Mouse (Mus musculus) limb, embryonic 13.5 days (tissue): ENCODE measurements at regions not wholly inside any gene's neighbourhood (a gene's known extent, or its start where the extent isn't known, plus 50 kb on each side); places are given as distances from the start of the nearest gene placed in this dataset.

ENCODE experiments used
- ATAC-seq: fragments of 200-750 bp; cut with Nextera tagmentation; 2 replicates; pipeline ENCODE4 v1.8.0; 2017; ENCODE audit warnings: low read depth, moderate number of reproducible peaks, moderate TSS enrichment; ENCODE audit not compliant: low FRiP score
- H3K27ac ChIP-seq: fragments of 300-500 bp; sonication (generic); 2 replicates; pipeline ENCODE4 v1.5.1; 2015; ENCODE audit warnings: inconsistent platforms, mild to moderate bottlenecking, moderate library complexity
- H3K27me3 ChIP-seq: fragments of 300-500 bp; sonication (generic); 2 replicates; pipeline ENCODE4 v1.6.1; 2015; ENCODE audit warnings: mild to moderate bottlenecking, inconsistent platforms
- H3K36me3 ChIP-seq: fragments of 300-500 bp; sonication (generic); 2 replicates; pipeline ENCODE4 v1.6.1; 2015; ENCODE audit warnings: inconsistent platforms, mild to moderate bottlenecking, moderate library complexity
- H3K4me1 ChIP-seq: fragments of 300-500 bp; sonication (generic); 2 replicates; pipeline ENCODE4 v1.6.1; 2015; ENCODE audit warnings: inconsistent platforms
- H3K4me2 ChIP-seq: fragments of 300-500 bp; sonication (generic); replicated peaks from 2 replicates; pipeline ENCODE4 v1.6.1; 2015; ENCODE audit warnings: inconsistent platforms, mild to moderate bottlenecking, moderate library complexity
- H3K4me3 ChIP-seq: fragments of 300-500 bp; sonication (generic); 2 replicates; pipeline ENCODE4 v1.5.1; 2015; ENCODE audit warnings: moderate library complexity, mild to moderate bottlenecking, inconsistent platforms
- H3K9ac ChIP-seq: fragments of 300-500 bp; sonication (generic); 2 replicates; pipeline ENCODE4 v1.6.1; 2015; ENCODE audit warnings: mild to moderate bottlenecking, inconsistent platforms
- H3K9me3 ChIP-seq: fragments of 300-500 bp; sonication (generic); 2 replicates; pipeline ENCODE4 v1.6.1; 2016; ENCODE audit warnings: inconsistent platforms
- WGBS: fragments of 180-500 bp; shearing (Covaris S2); methylation state at CpG from one replicate; pipeline ENCODE4 v1.1.7; 2015; 5-methylcytosine and 5-hydroxymethylcytosine counted together

DNA sequence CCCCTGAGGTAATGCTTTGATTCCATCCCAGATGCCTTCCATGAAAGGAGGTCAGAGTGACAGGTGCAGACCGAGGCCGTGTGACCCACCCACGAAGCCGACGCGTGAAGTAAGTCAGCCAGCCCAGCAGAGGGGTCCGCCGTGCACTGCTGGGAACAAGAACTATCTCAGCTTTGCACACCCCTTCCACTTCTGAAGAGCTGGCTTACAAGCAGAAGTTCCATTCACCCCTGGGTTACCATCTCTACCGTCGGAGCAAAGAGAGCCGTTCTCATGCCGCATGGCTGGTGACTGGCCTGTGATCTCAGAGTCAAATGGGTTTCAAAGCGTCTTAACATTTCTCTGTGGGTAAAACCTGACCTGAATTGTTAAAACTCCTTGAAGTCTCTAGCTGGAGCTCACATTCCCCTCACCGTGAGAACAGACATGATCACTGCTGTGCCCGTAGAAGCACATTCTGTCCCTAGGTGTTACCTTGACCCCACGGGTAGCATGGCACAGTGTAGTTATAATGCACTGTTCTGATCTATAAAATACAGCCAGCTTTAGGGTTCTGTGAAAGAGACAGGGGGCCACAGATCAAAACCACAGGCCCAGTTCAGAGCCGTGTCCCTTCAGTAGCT, 364.1 kb upstream of the 3110018I06Rik start:
- no peak for ATAC-seq
- no peaks in the 10 kb centered on the region for H3K27me3 ChIP-seq
- no peak overlapping the region for H3K4me3 ChIP-seq
- no peak overlapping the region for H3K4me2 ChIP-seq
- H3K9ac ChIP-seq: no peak overlapping the region
- H3K27ac ChIP-seq: no peak overlapping the region
- no peaks in the 10 kb centered on the region for H3K36me3 ChIP-seq
- H3K4me1 ChIP-seq: peaks cover 16% of the 10 kb centered on the region
- WGBS: 79% methylated on average over 17 of the region's 17 CpGs
- no peaks in the 10 kb centered on the region for H3K9me3 ChIP-seq

GRCm38 (mm10) chr12:107125201-107125600, 363.2 kb upstream of the 3110018I06Rik start:
- H3K36me3 ChIP-seq: no peaks in the 10 kb centered on the region
- 43% methylated on average over 7 of the region's 7 CpGs for WGBS
- H3K4me2 ChIP-seq: no peak overlapping the region
- no peak overlapping the region for H3K27ac ChIP-seq
- H3K9me3 ChIP-seq: no peaks in the 10 kb centered on the region
- H3K4me3 ChIP-seq: no peak overlapping the region
- peaks cover 16% of the 10 kb centered on the region for H3K4me1 ChIP-seq
- no peak for ATAC-seq
- H3K27me3 ChIP-seq: no peaks in the 10 kb centered on the region
- H3K9ac ChIP-seq: no peak overlapping the region

DNA sequence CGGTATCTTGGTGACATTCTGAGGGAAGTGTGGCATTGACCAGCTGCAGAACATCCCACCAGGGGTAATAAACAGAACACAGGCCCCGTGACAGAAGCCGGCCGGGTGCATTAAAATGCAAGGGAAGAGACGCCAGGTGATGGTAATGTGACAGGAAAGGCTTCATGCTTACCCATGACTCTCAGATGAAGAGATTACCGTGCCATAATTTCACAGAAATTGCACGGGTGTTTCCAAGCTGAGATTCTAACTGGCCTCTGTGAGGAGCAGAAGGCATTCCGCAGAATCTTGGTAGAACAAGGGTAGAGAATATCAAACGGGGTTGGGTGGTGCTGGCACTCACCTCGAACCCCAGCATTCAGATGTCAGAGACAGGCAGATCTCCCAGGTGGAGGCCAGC, 362.4 kb upstream of the 3110018I06Rik start:
- Histone ChIP-seq H3K4me1 (peaks cover 16% of the 10 kb centered on the region), H3K36me3 (no peaks in the 10 kb centered on the region), H3K4me3 (no peak overlapping the region), H3K27ac (no peak overlapping the region), H3K27me3 (no peaks in the 10 kb centered on the region), H3K9me3 (no peaks in the 10 kb centered on the region), H3K9ac (no peak overlapping the region), H3K4me2 (no peak overlapping the region)
- no peak for ATAC-seq
- 65% methylated on average over 10 of the region's 10 CpGs for WGBS

DNA sequence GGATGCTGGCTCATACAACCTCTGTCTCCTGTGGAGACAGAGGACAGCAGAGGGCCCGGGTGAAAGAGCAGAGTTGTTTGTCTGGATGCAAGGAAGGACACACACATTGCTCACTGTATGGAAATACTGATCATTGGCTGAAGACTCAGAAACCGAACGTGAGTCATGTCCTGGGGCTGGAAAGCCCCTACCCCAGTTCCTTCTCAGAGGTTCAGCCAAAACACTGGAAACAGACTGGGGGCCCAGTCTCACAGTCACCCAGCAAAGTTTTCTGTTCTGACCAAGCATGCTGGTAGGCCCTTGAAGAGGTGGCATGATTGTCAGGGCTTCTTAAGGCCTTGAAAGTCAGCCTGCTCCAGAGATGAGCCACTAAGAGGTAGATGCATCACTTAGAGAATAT, 360.8 kb upstream of the 3110018I06Rik start:
- H3K27ac ChIP-seq: no peak overlapping the region
- no peak overlapping the region for H3K4me3 ChIP-seq
- peaks cover 11% of the 10 kb centered on the region for H3K4me1 ChIP-seq
- no peaks in the 10 kb centered on the region for H3K36me3 ChIP-seq
- H3K27me3 ChIP-seq: no peaks in the 10 kb centered on the region
- H3K9me3 ChIP-seq: no peaks in the 10 kb centered on the region
- H3K4me2 ChIP-seq: no peak overlapping the region
- no peak overlapping the region for H3K9ac ChIP-seq
- no peak for ATAC-seq
- WGBS: 80% methylated on average over 3 of the region's 3 CpGs

DNA sequence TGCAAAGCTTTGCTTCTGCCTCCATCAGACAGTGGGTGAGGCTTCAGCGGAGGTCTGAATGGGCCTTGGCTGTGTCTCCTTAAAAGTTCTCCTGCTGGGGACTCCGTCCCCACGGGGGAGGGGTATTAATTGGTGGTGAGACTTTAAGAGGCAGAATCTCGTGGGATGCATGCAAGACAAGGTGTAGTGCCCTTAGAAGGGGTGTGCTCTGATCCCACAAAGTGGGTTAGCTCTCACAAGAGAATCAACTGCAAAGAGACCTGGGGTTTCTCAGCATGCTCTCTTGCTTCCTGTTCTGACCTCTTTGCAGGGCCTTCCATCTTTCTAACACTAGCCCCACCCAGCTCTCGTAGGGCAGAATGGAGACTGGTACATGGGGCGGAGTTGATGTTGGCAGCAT, 359.2 kb upstream of the 3110018I06Rik start:
- WGBS: 68% methylated on average over 6 of the region's 6 CpGs
- Histone ChIP-seq H3K4me2 (no peak overlapping the region), H3K9me3 (no peaks in the 10 kb centered on the region), H3K4me1 (peaks cover 11% of the 10 kb centered on the region), H3K27ac (no peak overlapping the region), H3K27me3 (no peaks in the 10 kb centered on the region), H3K36me3 (no peaks in the 10 kb centered on the region), H3K9ac (no peak overlapping the region), H3K4me3 (no peak overlapping the region)
- no peak for ATAC-seq

- Histone ChIP-seq H3K27ac (no peak overlapping the region), H3K9ac (no peak overlapping the region), H3K9me3 (no peaks in the 10 kb centered on the region), H3K27me3 (no peaks in the 10 kb centered on the region), H3K4me3 (no peak overlapping the region), H3K36me3 (no peaks in the 10 kb centered on the region), H3K4me1 (no peaks in the 10 kb centered on the region), H3K4me2 (no peak overlapping the region)
- no peak for ATAC-seq
- 72% methylated on average over 7 of the region's 7 CpGs for WGBS
These were observed 357.1 kb upstream of the 3110018I06Rik start for GRCm38 (mm10) chr12:107131351-107131750.

DNA sequence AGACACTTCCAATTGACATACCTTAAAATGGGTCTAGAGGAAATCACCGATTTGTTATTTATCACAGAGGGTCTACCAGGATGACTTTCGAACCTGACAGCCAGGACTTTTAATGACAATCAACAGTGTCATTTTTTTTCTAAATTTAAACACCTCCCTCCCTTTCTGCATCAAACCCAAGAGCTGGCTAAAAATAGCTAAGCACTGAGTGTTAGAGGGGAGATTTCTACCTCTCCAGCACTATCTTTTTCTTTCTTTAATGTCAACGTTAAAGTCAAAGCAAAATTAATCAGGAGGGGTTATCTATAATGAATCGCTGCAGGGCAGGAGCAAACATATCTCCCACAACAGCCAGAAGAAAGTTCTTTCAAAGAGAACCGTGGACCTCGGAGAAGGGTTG, 356.6 kb upstream of the 3110018I06Rik start:
- 83% methylated on average over 6 of the region's 6 CpGs for WGBS

GRCm38 (mm10) chr12:107132501-107132900, 355.9 kb upstream of the 3110018I06Rik start:
- no peak for ATAC-seq
- 83% methylated on average over 3 of the region's 3 CpGs for WGBS
- H3K36me3 ChIP-seq: no peaks in the 10 kb centered on the region

More for the DNA sequence above, 356.6 kb upstream of the 3110018I06Rik start:
- H3K4me1 ChIP-seq: no peaks in the 10 kb centered on the region
- no peaks in the 10 kb centered on the region for H3K36me3 ChIP-seq
- no peak overlapping the region for H3K27ac ChIP-seq
- no peak overlapping the region for H3K9ac ChIP-seq
- no peak for ATAC-seq
- no peak overlapping the region for H3K4me3 ChIP-seq
- no peaks in the 10 kb centered on the region for H3K9me3 ChIP-seq
- no peaks in the 10 kb centered on the region for H3K27me3 ChIP-seq
- no peak overlapping the region for H3K4me2 ChIP-seq

GRCm38 (mm10) chr12:107134353-107134752, 354.1 kb upstream of the 3110018I06Rik start:
- no peaks in the 10 kb centered on the region for H3K9me3 ChIP-seq
- H3K27me3 ChIP-seq: no peaks in the 10 kb centered on the region
- H3K4me1 ChIP-seq: no peaks in the 10 kb centered on the region
- no peaks in the 10 kb centered on the region for H3K36me3 ChIP-seq
- no peak overlapping the region for H3K27ac ChIP-seq
- no peak overlapping the region for H3K9ac ChIP-seq
- H3K4me3 ChIP-seq: no peak overlapping the region
- H3K4me2 ChIP-seq: no peak overlapping the region
- ATAC-seq: no peak
- 87% methylated on average over 3 of the region's 3 CpGs for WGBS

More at GRCm38 (mm10) chr12:107132501-107132900, 355.9 kb upstream of the 3110018I06Rik start:
- Histone ChIP-seq H3K27me3 (no peaks in the 10 kb centered on the region), H3K4me3 (no peak overlapping the region), H3K27ac (no peak overlapping the region), H3K9me3 (no peaks in the 10 kb centered on the region), H3K4me2 (no peak overlapping the region), H3K4me1 (no peaks in the 10 kb centered on the region), H3K9ac (no peak overlapping the region)

GRCm38 (mm10) chr12:107138677-107139400, 349.6 kb upstream of the 3110018I06Rik start:
- Histone ChIP-seq H3K9ac (no peak overlapping the region), H3K27me3 (no peaks in the 10 kb centered on the region), H3K36me3 (no peaks in the 10 kb centered on the region), H3K4me2 (no peak overlapping the region), H3K4me1 (no peaks in the 10 kb centered on the region), H3K4me3 (no peak overlapping the region), H3K9me3 (no peaks in the 10 kb centered on the region), H3K27ac (no peak overlapping the region)
- 95% methylated on average over 8 of the region's 8 CpGs for WGBS
- ATAC-seq: no peak

DNA sequence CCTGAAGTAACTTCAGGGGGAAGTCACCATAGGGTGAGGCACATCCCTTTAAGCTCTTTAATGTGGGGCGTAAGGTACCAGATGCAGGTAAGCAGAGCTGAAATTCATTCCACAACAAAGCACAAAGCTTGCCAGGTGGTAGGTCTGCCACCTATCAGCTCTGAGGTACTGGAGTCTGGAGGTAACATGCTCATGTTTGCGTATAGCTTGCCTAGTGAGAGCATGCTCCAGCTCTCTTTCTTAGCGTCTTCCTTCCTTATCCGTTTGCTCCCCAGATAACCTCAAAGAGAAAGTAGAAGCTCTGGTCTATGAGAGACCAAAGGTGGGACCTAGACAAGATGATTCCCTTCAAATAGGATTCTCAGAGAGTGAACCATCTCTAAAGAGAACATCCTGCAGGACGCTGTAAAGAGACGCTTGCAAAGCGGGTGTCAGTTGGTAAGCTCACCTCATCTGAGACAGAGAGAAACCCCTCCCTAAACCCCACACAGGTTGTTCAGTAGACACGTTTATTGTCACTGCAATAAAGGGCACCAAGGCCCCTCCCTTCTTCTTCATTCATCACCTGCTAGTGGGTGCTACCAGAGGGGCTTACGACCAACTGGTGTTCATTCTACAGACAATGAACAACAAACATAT, 347.4 kb upstream of the 3110018I06Rik start:
- Histone ChIP-seq H3K9ac (no peak overlapping the region), H3K9me3 (no peaks in the 10 kb centered on the region), H3K4me1 (no peaks in the 10 kb centered on the region), H3K4me2 (no peak overlapping the region), H3K4me3 (no peak overlapping the region), H3K36me3 (no peaks in the 10 kb centered on the region), H3K27ac (no peak overlapping the region), H3K27me3 (0 out of 2 replicates have a peak, but pooled peaks cover 4% of the 10 kb centered on the region)
- no peak for ATAC-seq
- 84% methylated on average over 9 of the region's 9 CpGs for WGBS

- Histone ChIP-seq H3K27ac (no peak overlapping the region), H3K4me1 (no peaks in the 10 kb centered on the region), H3K4me3 (no peak overlapping the region), H3K4me2 (no peak overlapping the region), H3K9ac (no peak overlapping the region), H3K36me3 (no peaks in the 10 kb centered on the region), H3K27me3 (0 out of 2 replicates have a peak, but pooled peaks cover 4% of the 10 kb centered on the region), H3K9me3 (no peaks in the 10 kb centered on the region)
- 85% methylated on average over 6 of the region's 6 CpGs for WGBS
- no peak for ATAC-seq
These were observed 346.2 kb upstream of the 3110018I06Rik start for GRCm38 (mm10) chr12:107142226-107142625.
